Mouse (Mus musculus) lung, adult 2 months (tissue): ENCODE measurements around the gene Hhatl.

Experiments
- CTCF ChIP-seq: fragments of 200-500 bp; IDR thresholded peaks from 2 replicates; pipeline ENCODE4 v1.5.1; 2011; ENCODE audit warnings: mild to moderate bottlenecking, low read length, control low read depth; ENCODE audit not compliant: insufficient read depth
- POLR2A ChIP-seq: fragments of 200-500 bp; IDR thresholded peaks from 2 replicates; pipeline ENCODE4 v1.6.1; 2011; ENCODE audit warnings: low read depth, mild to moderate bottlenecking, control low read depth, low read length, borderline replicate concordance; ENCODE audit errors: extremely low read depth

DNA sequence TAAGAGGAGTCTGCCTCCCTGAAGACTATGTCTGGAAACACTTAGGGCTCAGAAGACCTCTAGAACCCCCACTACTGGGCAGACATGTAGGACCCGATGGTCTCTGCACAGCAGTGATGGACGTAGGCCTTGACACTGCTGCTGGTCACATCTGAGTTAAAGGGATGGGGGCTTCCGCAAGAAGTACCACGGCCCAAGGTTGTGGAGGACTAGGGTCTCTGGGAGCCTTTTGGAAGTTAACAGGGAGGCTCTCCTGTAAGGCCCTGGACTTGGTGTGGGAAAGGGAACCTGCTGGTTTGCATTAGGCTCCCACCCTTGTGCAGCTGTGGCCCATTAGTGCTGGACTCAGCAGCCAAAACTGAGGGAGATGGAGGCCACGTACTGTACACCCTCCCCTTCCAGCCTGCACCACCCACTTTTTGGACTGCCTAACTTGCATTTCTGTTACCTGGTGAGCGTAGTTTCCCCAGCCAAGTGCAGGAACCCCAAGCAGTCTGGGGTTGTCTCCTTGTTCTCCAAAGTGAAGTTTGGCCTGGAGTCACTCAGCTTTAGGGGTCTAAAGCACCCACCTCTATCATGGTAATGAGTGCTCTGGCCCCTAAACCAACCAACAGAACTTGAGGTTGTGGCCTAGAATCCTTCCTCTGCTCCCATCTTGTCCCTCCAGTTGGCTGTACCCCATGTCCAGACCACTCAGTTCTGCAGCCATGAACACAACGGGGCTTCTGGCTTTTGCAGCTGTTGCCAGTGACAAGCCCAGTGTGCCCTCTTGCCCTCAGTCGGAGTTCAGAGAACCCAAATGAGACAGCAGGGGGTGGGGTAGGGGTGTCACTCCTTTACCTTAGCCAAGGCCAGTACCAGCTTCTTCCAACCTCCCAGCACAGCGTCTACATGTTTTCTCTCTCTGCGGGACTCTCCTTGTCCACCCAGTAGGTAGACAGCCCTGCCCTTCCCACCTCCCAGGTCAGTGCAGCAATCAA, 34.2 kb downstream of the Hhatl start:
- TF ChIP-seq POLR2A (no peak), CTCF (no peak)
